ENCODE assay signal across 27 mouse cellular contexts in the genomic region with DNA sequence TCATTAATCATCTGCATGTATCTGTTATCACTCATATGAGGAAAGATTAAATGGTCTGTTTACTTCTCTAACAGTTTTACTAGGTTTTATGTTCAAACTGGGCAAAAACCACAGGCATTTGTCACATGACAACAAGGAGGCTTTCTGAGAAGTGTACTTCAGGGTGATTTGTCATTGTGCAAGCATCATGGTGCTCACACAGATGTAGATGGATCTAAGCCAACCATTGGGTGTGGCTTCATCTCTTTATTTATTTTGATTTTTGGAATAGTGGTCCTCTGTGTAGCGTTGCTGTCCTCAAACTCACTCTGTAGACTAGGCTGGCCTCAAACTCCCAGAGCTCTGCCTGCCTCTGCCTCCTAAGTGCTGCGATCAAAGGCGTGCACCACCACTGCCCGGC.
"Had no signal": no experiment of that assay in that cellular context is flagged by ENCODE, and none has a peak within 500 bp of the region (broad histone marks: within the 10 kb centered on the region; RNA-seq: fewer than 3 reads in every experiment).

No protein-coding gene starts in this region.

- DNase-seq: heart, postnatal 10 days; heart, postnatal 14 days; heart, postnatal 36 days; heart, postnatal 4 days; kidney, adult 11 months; kidney, adult 18-20 months; kidney, adult 2 months; kidney, adult 8-10 months; kidney, adult 9 months; kidney, postnatal 10 days; kidney, postnatal 14 days; kidney, postnatal 36 days; kidney, postnatal 4 days; layer of hippocampus, adult 9-11 months; layer of hippocampus, postnatal 36 days had no signal

- H3K27me3 ChIP-seq: heart, embryonic 13.5 days; heart, embryonic 15.5 days; hindbrain, embryonic 12.5 days; hindbrain, embryonic 13.5 days; hindbrain, embryonic 15.5 days; intestine, embryonic 15.5 days; kidney, embryonic 15.5 days had no signal

- ATAC-seq: hindbrain, embryonic 16.5 days; hindbrain, postnatal 0 days; inflammation-experienced regulatory T-cells, adult 6 months; intestine, embryonic 15.5 days; intestine, embryonic 16.5 days; intestine, postnatal 0 days had no signal
